Mouse (Mus musculus): ENCODE data around the gene Olfr1329. TPM values are rescaled to one million over a fixed set of nuclear protein-coding genes. Genes with fewer than 3 reads are reported as not detected.
"Not testable (repeated sequence)": the region's sequence is repeated elsewhere in the genome, so short reads cannot be mapped to it uniquely, and the experiment has no call there.

Gene Olfr1329
- polyA plus RNA-seq (2012; ENCODE audit: insufficient read depth, low replicate concordance): not detected in 2 replicates

DNA sequence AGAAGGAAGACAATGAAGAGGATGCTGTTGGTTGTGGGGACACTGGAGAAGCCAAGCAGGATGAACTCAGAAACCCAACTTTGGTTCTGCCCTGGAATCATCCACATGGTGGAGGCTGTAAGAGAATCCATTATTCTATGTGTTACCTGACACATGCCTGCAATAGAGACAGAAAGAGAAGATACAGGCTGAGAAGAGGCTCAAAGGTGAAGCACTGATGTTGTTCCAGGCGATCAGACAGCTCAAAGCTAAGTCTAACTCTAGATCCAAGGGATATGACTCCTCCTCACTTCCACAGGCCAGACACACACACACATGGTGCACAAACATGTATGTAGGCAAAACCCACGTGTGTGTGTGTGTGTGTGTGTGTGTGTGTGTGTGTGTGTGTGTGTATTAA is at the start of gene Olfr1329:
TSS of gene Olfr1329 (minus strand) at position 101 of the 400 bp plus-strand sequence.
- not testable (repeated sequence) for H3K4me1 ChIP-seq; H3K27me3 ChIP-seq (replicated peaks); H3K36me3 ChIP-seq (replicated peaks; ENCODE audit: low read length); H3K9me3 ChIP-seq; H3K4me3 ChIP-seq (replicated peaks)

DNA sequence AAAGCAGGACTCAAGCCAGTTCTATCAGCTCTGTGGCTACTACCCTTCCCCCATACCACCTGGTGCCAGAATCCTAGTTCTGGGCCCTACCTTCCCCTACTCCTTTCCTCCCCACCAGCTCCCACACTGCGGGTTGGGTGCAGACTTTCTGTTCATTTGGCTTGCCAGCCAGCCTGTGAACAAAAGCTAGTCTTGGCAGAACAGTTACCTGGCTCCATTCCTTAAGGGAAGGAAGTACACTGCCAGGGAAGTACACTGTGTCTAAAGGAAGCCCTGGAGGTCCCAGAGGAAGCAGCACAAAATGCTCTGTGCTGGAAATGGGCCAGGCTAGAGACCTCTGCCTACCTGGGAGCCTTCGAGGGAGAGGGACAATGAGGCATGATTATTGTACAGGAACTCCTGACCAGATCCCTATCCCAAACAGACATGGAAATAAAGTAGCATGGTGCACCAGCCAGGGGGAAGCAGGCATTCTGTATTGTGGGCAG is 43.9 kb upstream of the Olfr1329 start, which contains the start of gene Lao1:
TSS of gene Lao1 (plus strand) at position 438 of the 488 bp plus-strand sequence.
- Histone ChIP-seq H3K9me3 (no peaks in the 10 kb centered on the region), H3K36me3 (replicated peaks; ENCODE audit: low read length) (no peaks in the 10 kb centered on the region), H3K4me1 (no peaks in the 10 kb centered on the region), H3K27me3 (replicated peaks) (peaks cover 30% of the 10 kb centered on the region), H3K4me3 (replicated peaks) (no peak within 1 kb of the TSS)
- TF ChIP-seq FLI1 (IDR thresholded peaks at IDR 0.05; ENCODE audit: low read length) (no peak), GATA1 (IDR thresholded peaks at IDR 0.05; ENCODE audit: borderline replicate concordance, low read length) (no peak)

DNA sequence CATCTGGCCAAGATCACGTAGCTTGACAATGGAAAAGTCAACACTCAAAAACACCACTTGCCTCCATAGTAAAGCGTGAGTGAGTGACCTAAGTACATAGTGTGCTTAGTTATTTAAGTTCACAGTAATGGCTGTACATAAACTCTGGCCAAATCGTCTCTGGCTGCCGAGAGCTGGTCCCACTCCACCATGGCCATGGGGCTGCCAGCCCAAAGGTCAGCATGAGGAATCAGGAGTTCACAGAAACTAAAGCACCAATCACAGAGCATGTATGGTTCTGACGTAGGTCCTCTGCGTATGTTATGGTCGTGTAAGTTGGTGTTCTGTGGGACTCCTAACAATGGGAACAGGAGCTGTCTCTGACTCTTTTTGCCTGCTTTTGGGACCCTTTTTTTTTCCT is 41.5 kb upstream of the Olfr1329 start:
- no peaks in the 10 kb centered on the region for H3K9me3 ChIP-seq
- TF ChIP-seq GATA1 (IDR thresholded peaks at IDR 0.05; ENCODE audit: borderline replicate concordance, low read length): no peak
- no peak for TF ChIP-seq FLI1 (IDR thresholded peaks at IDR 0.05; ENCODE audit: low read length)
- H3K36me3 ChIP-seq (replicated peaks; ENCODE audit: low read length): no peaks in the 10 kb centered on the region
- H3K4me1 ChIP-seq: no peaks in the 10 kb centered on the region
- no peak overlapping the region for H3K4me3 ChIP-seq (replicated peaks)
- H3K27me3 ChIP-seq (replicated peaks): peaks cover 36% of the 10 kb centered on the region

GRCm38 (mm10) chr4:118938512-118938911 is 21.2 kb upstream of the Olfr1329 start, which contains the start of gene Olfr1328:
Gene Olfr1328 (minus strand): TSS chr4:118938612.
- Histone ChIP-seq H3K9me3 (no peaks in the 10 kb centered on the region), H3K27me3 (replicated peaks) (peaks cover 10% of the 10 kb centered on the region), H3K4me1 (no peaks in the 10 kb centered on the region), H3K4me3 (replicated peaks) (no peak within 1 kb of the TSS), H3K36me3 (replicated peaks; ENCODE audit: low read length) (no peaks in the 10 kb centered on the region)
- no peak for TF ChIP-seq GATA1 (IDR thresholded peaks at IDR 0.05; ENCODE audit: borderline replicate concordance, low read length)
- TF ChIP-seq FLI1 (IDR thresholded peaks at IDR 0.05; ENCODE audit: low read length): no peak

GRCm38 (mm10) chr4:118931326-118931725 is 14.1 kb upstream of the Olfr1329 start:
- H3K4me1 ChIP-seq; H3K4me3 ChIP-seq (replicated peaks); H3K9me3 ChIP-seq; H3K27me3 ChIP-seq (replicated peaks); H3K36me3 ChIP-seq (replicated peaks; ENCODE audit: low read length): not testable (repeated sequence)

DNA sequence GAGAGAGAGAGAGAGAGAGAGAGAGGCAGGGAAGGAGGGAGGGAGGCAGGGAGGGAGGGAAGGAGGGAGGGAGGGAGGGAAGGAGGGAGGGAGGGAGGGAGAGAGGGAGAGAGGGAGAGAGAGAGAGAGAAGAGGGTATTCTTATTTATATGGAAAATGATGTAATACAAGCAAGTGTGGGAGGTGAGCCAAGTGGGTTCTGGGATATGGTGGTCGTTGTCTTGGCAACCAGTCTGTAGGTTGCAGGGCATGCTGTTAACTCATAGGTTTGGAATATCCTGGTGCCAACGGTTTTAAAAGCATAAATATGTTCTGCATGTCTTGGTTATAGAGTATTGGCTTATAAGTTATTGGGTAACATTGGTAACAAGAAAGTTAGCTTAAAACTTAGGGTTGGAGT is 15.3 kb downstream of the Olfr1329 start:
- H3K4me1 ChIP-seq: peaks cover 9% of the 10 kb centered on the region; the same call in 1 of the 2 replicates
- H3K9me3 ChIP-seq: no peaks in the 10 kb centered on the region
- H3K4me3 ChIP-seq (replicated peaks): no peak overlapping the region
- TF ChIP-seq GATA1 (IDR thresholded peaks at IDR 0.05; ENCODE audit: borderline replicate concordance, low read length) (no peak), FLI1 (IDR thresholded peaks at IDR 0.05; ENCODE audit: low read length) (no peak)
- no peaks in the 10 kb centered on the region for H3K27me3 ChIP-seq (replicated peaks)
- H3K36me3 ChIP-seq (replicated peaks; ENCODE audit: low read length): no peaks in the 10 kb centered on the region

GRCm38 (mm10) chr4:118888297-118888696 is 29.0 kb downstream of the Olfr1329 start, which contains the start of gene Olfr1330:
Gene Olfr1330 (plus strand): TSS chr4:118888597.
- no peaks in the 10 kb centered on the region for H3K36me3 ChIP-seq (replicated peaks; ENCODE audit: low read length)
- no peak within 1 kb of the TSS for H3K4me3 ChIP-seq (replicated peaks)
- TF ChIP-seq FLI1 (IDR thresholded peaks at IDR 0.05; ENCODE audit: low read length) (no peak), GATA1 (IDR thresholded peaks at IDR 0.05; ENCODE audit: borderline replicate concordance, low read length) (no peak)
- no peaks in the 10 kb centered on the region for H3K4me1 ChIP-seq
- no peaks in the 10 kb centered on the region for H3K9me3 ChIP-seq
- H3K27me3 ChIP-seq (replicated peaks): no peaks in the 10 kb centered on the region

DNA sequence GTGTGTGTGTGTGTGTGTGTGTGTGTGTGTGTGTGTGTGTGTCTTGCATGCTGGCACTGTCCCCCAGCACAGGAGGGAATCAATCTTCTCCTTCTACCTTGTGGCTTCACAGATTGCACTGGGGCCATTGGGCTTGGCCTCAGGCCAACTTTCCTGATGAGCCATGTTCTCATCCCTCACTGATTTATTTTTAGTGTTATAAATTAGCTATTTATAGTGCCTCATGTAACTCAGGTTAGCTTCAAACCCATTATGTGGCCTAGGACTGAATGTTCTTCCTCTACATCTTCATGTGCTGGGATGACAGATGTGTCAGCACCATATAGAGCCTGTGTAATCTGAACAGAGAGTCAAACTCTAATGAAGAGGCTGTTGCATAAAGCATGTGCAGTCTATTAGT is 49.7 kb downstream of the Olfr1329 start:
- Histone ChIP-seq H3K27me3 (replicated peaks) (peaks cover 2% of the 10 kb centered on the region), H3K4me3 (replicated peaks) (no peak overlapping the region), H3K36me3 (replicated peaks; ENCODE audit: low read length) (no peaks in the 10 kb centered on the region), H3K4me1 (no peaks in the 10 kb centered on the region), H3K9me3 (no peaks in the 10 kb centered on the region)
- TF ChIP-seq FLI1 (IDR thresholded peaks at IDR 0.05; ENCODE audit: low read length): no peak
- no peak for TF ChIP-seq GATA1 (IDR thresholded peaks at IDR 0.05; ENCODE audit: borderline replicate concordance, low read length)

Other genes starting within 250 kb of the Olfr1329 start
- not detected in 2 replicates for gene Olfr1342, start 224.7 kb downstream of the Olfr1329 start, polyA plus RNA-seq (2012; ENCODE audit: insufficient read depth, low replicate concordance)
- gene Olfr1341, start 213.9 kb downstream of the Olfr1329 start, polyA plus RNA-seq (2012; ENCODE audit: insufficient read depth, low replicate concordance): not detected in 2 replicates
- not detected in 2 replicates for gene Olfr1340, start 197.3 kb downstream of the Olfr1329 start, polyA plus RNA-seq (2012; ENCODE audit: insufficient read depth, low replicate concordance)
- gene Olfr1339, start 185.3 kb downstream of the Olfr1329 start, polyA plus RNA-seq (2012; ENCODE audit: insufficient read depth, low replicate concordance): not detected in 2 replicates
- gene Olfr1338, start 158.7 kb downstream of the Olfr1329 start, polyA plus RNA-seq (2012; ENCODE audit: insufficient read depth, low replicate concordance): 0.03 TPM in 1 of 2 replicates, not detected in the other
- gene Olfr1337, start 134.9 kb downstream of the Olfr1329 start, polyA plus RNA-seq (2012; ENCODE audit: insufficient read depth, low replicate concordance): not detected in 2 replicates
- gene Olfr1335, start 107.5 kb downstream of the Olfr1329 start, polyA plus RNA-seq (2012; ENCODE audit: insufficient read depth, low replicate concordance): not detected in 2 replicates
- not detected in 2 replicates for gene Olfr1333, start 81.2 kb downstream of the Olfr1329 start, polyA plus RNA-seq (2012; ENCODE audit: insufficient read depth, low replicate concordance)
- not detected in 2 replicates for gene Olfr1331, start 52.8 kb downstream of the Olfr1329 start, polyA plus RNA-seq (2012; ENCODE audit: insufficient read depth, low replicate concordance)
- not detected in 2 replicates for gene Olfr1330, start 28.9 kb downstream of the Olfr1329 start, polyA plus RNA-seq (2012; ENCODE audit: insufficient read depth, low replicate concordance)
- 0.32 TPM in 1 of 2 replicates, not detected in the other for gene Olfr1328, start 21.1 kb upstream of the Olfr1329 start, polyA plus RNA-seq (2012; ENCODE audit: insufficient read depth, low replicate concordance)
- gene Lao1, start 44.1 kb upstream of the Olfr1329 start, polyA plus RNA-seq (2012; ENCODE audit: insufficient read depth, low replicate concordance): not detected in 2 replicates
- 106 and 116 TPM in 2 replicates for gene Slc2a1, start 191.2 kb upstream of the Olfr1329 start, polyA plus RNA-seq (2012; ENCODE audit: insufficient read depth, low replicate concordance)

All from megakaryocyte, embryonic 14.5 days (primary cell).